Mouse (Mus musculus) testis, adult 2 months (tissue): Measurements from ENCODE around the gene Rgl2. TPM values are rescaled to one million over a fixed set of nuclear protein-coding genes. Genes with fewer than 3 reads are reported as not detected.

Experiments used
- H3K27ac ChIP-seq: fragments of 200-500 bp; 2 replicates; pipeline ENCODE4 v1.5.1; 2012; ENCODE audit warnings: low read depth, low read length; ENCODE audit not compliant: control insufficient read depth, insufficient read depth
- H3K27me3 ChIP-seq: fragments of 200-500 bp; 2 replicates; pipeline ENCODE4 v1.6.1; 2012; ENCODE audit warnings: mild to moderate bottlenecking, low read length, moderate library complexity; ENCODE audit not compliant: control insufficient read depth, insufficient read depth
- H3K36me3 ChIP-seq: fragments of 200-500 bp; 2 replicates; pipeline ENCODE4 v1.6.1; 2012; ENCODE audit warnings: mild to moderate bottlenecking, low read length; ENCODE audit not compliant: control insufficient read depth, insufficient read depth
- H3K4me1 ChIP-seq: fragments of 200-500 bp; 2 replicates; pipeline ENCODE4 v1.6.1; 2012; ENCODE audit warnings: low read length; ENCODE audit not compliant: control insufficient read depth, insufficient read depth
- H3K4me3 ChIP-seq: fragments of 200-500 bp; 2 replicates; pipeline ENCODE4 v1.5.1; 2012; ENCODE audit warnings: low read depth, mild to moderate bottlenecking, low read length, moderate library complexity, mixed read lengths; ENCODE audit not compliant: control insufficient read depth
- CTCF ChIP-seq: fragments of 200-500 bp; IDR thresholded peaks from 2 replicates; pipeline ENCODE4 v1.5.1; 2012; ENCODE audit warnings: low read depth, mild to moderate bottlenecking, inconsistent platforms, low read length, moderate library complexity; ENCODE audit not compliant: control insufficient read depth, insufficient read depth, insufficient replicate concordance
- POLR2A ChIP-seq: fragments of 200-500 bp; IDR thresholded peaks from 2 replicates; pipeline ENCODE4 v1.6.1; 2012; ENCODE audit warnings: low read depth, mild to moderate bottlenecking, inconsistent platforms, low read length, moderate library complexity; ENCODE audit not compliant: control insufficient read depth
- polyA plus RNA-seq: library from polyadenylated mRNA; depleted of rRNA; stranded (reverse); fragments of >200 nt; gene quantifications from 2 replicates; pipeline ENCODE4 v1.2.3, GENCODE M21; 2012

The Rgl2 gene
- polyA plus RNA-seq, 1 experiment, result 93.0 TPM

DNA sequence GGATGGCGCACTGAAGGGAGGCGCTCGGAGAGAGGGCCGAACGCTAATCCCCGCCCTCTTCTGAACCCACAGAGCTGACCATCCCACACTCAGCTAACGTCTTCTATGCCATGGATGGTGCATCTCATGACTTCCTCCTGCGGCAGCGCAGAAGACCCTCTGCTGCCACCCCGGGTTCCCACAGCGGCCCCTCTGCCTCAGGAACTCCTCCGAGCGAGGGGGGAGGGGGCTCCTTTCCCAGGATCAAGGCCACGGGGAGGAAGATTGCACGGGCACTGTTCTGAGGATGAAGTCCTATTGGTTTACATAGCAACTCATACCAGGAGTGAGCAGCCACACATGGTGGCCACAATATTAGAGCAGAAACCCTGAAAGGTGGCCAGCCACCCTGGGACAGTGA is 7.7 kb downstream of the Rgl2 start:
- Histone ChIP-seq H3K4me3 (no peak overlapping the region), H3K4me1 (peaks cover 18% of the 10 kb centered on the region), H3K36me3 (no peaks in the 10 kb centered on the region), H3K27me3 (no peaks in the 10 kb centered on the region), H3K27ac (no peak overlapping the region)
- TF ChIP-seq POLR2A, result no peak
- no peak for TF ChIP-seq CTCF

GRCm38 (mm10) chr17:33938783-33939182 is 9.4 kb downstream of the Rgl2 start:
- H3K4me1 ChIP-seq, result peaks cover 18% of the 10 kb centered on the region
- no peak overlapping the region for H3K27ac ChIP-seq
- peak overlapping the region; percentile 98 for H3K4me3 ChIP-seq
- TF ChIP-seq POLR2A (no peak), CTCF (no peak)
- H3K27me3 ChIP-seq, result no peaks in the 10 kb centered on the region
- H3K36me3 ChIP-seq, result no peaks in the 10 kb centered on the region

GRCm38 (mm10) chr17:33940206-33940805 is 11.0 kb downstream of the Rgl2 start, which contains the start of the genes Pfdn6 and Wdr46:
Gene Pfdn6, minus strand, starts transcription at chr17:33940343.
Gene Wdr46, plus strand, starts transcription at chr17:33940660.
- Histone ChIP-seq H3K27me3 (no peaks in the 10 kb centered on the region), H3K4me1 (peaks cover 18% of the 10 kb centered on the region), H3K27ac (peak within 1 kb of the TSS; percentile 85), H3K36me3 (0 out of 2 replicates have a peak, but pooled peaks cover 1% of the 10 kb centered on the region), H3K4me3 (peak within 1 kb of the TSS; percentile 98)
- TF ChIP-seq CTCF (no peak), POLR2A (peak; percentile 29; the same call in 1 of the 2 replicates)

- peaks cover 18% of the 10 kb centered on the region for H3K4me1 ChIP-seq
- H3K27ac ChIP-seq, result peak overlapping the region; percentile 85; the same call in 1 of the 2 replicates
- TF ChIP-seq POLR2A (no peak), CTCF (no peak)
- H3K36me3 ChIP-seq, result 0 out of 2 replicates have a peak, but pooled peaks cover 1% of the 10 kb centered on the region
- H3K27me3 ChIP-seq, result no peaks in the 10 kb centered on the region
- H3K4me3 ChIP-seq, result peak overlapping the region; percentile 98
Observed at GRCm38 (mm10) chr17:33940981-33941380, 11.6 kb downstream of the Rgl2 start.

DNA sequence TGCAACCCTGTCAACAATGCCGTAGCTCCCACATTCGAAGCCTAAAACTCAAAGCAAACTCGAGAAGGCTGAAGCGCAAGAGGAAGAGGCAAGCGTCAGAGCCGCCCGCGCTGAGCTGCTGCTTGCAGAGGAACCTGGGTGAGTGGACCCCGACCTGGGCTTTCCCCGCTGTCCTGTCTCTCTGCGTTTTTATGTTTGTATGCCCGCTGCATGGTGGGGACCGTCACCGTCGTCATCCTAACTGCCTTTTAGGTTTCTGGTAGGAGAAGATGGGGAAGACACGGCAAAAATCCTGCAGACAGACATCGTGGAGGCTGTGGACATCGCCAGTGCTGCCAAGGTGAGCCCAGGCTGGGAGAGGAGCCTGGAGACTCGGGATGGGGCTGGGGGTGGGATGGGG is 12.0 kb downstream of the Rgl2 start:
- Histone ChIP-seq H3K27me3 (no peaks in the 10 kb centered on the region), H3K4me3 (peak overlapping the region; percentile 98), H3K27ac (no peak overlapping the region), H3K4me1 (peaks cover 18% of the 10 kb centered on the region), H3K36me3 (0 out of 2 replicates have a peak, but pooled peaks cover 1% of the 10 kb centered on the region)
- TF ChIP-seq POLR2A (no peak), CTCF (no peak)

DNA sequence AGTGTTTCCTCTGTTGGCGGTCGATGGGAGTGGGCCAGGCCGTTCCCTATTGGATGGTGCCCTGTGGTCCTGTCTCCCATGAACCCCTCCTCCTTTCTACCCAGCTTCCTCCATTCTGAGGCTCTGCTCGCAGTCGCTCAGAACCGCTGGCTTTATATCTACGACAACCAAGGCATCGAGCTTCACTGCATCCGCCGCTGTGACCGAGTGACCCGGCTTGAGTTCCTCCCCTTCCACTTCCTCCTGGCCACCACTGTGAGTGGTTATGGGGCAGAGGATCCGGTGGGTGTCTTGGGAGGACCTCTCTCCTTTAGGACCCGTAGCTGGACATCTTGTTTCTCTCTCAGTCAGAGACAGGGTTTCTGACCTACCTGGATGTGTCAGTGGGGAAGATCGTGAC is 14.1 kb downstream of the Rgl2 start:
- Histone ChIP-seq H3K36me3 (0 out of 2 replicates have a peak, but pooled peaks cover 1% of the 10 kb centered on the region), H3K27ac (no peak overlapping the region), H3K4me1 (peaks cover 18% of the 10 kb centered on the region), H3K27me3 (no peaks in the 10 kb centered on the region), H3K4me3 (no peak overlapping the region)
- TF ChIP-seq POLR2A (no peak), CTCF (no peak)

DNA sequence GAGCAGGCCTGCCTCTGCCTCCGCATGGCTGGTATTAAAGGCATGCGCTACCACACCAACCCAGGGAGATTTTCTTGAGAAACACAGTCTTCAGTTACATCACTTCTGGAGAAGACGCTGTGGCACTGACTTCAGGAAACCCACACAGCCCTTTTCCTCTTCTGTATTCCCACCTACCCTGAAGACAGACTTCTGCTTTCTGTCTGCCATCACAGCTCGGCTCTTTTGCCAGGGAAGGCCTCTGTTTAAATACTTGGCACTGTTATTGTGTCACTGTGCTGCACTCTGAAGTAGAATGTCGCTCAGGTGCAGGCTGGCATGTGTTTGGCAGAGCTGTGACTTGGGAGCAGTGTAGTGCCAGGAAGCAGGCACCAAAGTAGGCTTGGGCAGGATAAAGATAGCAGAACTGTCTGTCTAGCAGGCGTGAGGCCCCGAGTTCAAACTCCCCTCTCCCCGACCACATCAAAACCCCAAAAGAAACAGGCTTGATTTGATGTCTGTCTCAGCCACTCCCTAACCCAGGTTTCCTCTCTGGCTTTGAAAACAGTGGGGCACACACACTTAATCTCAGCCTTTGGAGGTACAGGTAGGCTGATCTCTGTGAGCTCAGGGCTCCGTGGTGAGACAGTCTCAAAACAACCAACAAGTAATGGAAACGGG is 18.2 kb downstream of the Rgl2 start:
- Histone ChIP-seq H3K36me3 (0 out of 2 replicates have a peak, but pooled peaks cover 1% of the 10 kb centered on the region), H3K27me3 (no peaks in the 10 kb centered on the region), H3K4me1 (peaks cover 17% of the 10 kb centered on the region), H3K27ac (no peak overlapping the region), H3K4me3 (no peak overlapping the region)
- no peak for TF ChIP-seq POLR2A
- TF ChIP-seq CTCF, result no peak
